9 mouse cellular contexts compared by ENCODE assay signal in genomic region chr1:84709406-84709805, GRCm38 (mm10). TPM values are rescaled to one million over a fixed set of nuclear protein-coding genes. Genes with fewer than 3 reads are reported as not detected.
DNase-seq lines count a peak whose midpoint lies in the region; ATAC-seq lines count a peak whose summit lies in the region.
"Had no signal": no experiment of that assay in that cellular context is flagged by ENCODE, and none has a peak within 500 bp of the region (broad histone marks: within the 10 kb centered on the region; RNA-seq: fewer than 3 reads in every experiment).

No protein-coding gene starts in this region.

- H3K9me3 ChIP-seq in hindbrain, embryonic 12.5 days (replicated peaks): no peaks in the 10 kb centered on the region
- H3K9me3 ChIP-seq in neural tube, embryonic 15.5 days (replicated peaks): no peaks in the 10 kb centered on the region

- peak overlapping the region; percentile 54 for H3K4me2 ChIP-seq in hindbrain, embryonic 12.5 days (replicated peaks)
- peak overlapping the region; percentile 67 for H3K4me2 ChIP-seq in neural tube, embryonic 15.5 days

- H3K4me1 ChIP-seq in hindbrain, embryonic 12.5 days: no peaks in the 10 kb centered on the region
- H3K4me1 ChIP-seq in neural tube, embryonic 15.5 days: peaks cover 16% of the 10 kb centered on the region

- DNase-seq in left cerebral cortex, postnatal 4 days: peak; percentile 32
- DNase-seq in left cerebral cortex, adult 18-20 months (ENCODE audit: low spot score in 2 of 2): no peak
- peak; percentile 44 to 63 for DNase-seq in cerebellum, postnatal 25 days
- no peak for DNase-seq in B cell, adult 2 months
- no peak for DNase-seq in adrenal gland, postnatal 14 days

- H3K4me3 ChIP-seq in hindbrain, embryonic 12.5 days: peak overlapping the region; percentile 30
- H3K4me3 ChIP-seq in neural tube, embryonic 15.5 days (replicated peaks): peak overlapping the region; percentile 38

- WGBS in hindbrain, embryonic 12.5 days: 45% methylated on average over 5 of the region's 5 CpGs
- 30% methylated on average over 5 of the region's 5 CpGs for WGBS in neural tube, embryonic 15.5 days

- peak overlapping the region; percentile 69; the same call in 1 of the 2 replicates for H3K27ac ChIP-seq in hindbrain, embryonic 12.5 days
- H3K27ac ChIP-seq in neural tube, embryonic 15.5 days (replicated peaks): peak overlapping the region; percentile 86

- no peaks in the 10 kb centered on the region for H3K36me3 ChIP-seq in hindbrain, embryonic 12.5 days
- H3K36me3 ChIP-seq in neural tube, embryonic 15.5 days: no peaks in the 10 kb centered on the region

- no peaks in the 10 kb centered on the region for H3K27me3 ChIP-seq in hindbrain, embryonic 12.5 days
- H3K27me3 ChIP-seq in neural tube, embryonic 15.5 days (replicated peaks): no peaks in the 10 kb centered on the region

- intact Hi-C loops in left cerebral cortex, postnatal 4 days (cut with DNase I): no loop called here

- ATAC-seq in hindbrain, embryonic 12.5 days (ENCODE audit: low FRiP score): peak; percentile 58; the same call in 1 of the 2 replicates
- peak; percentile 74 for ATAC-seq in neural tube, embryonic 15.5 days (ENCODE audit: low FRiP score)
- no peak for ATAC-seq in monocyte, adult 5-6 weeks (replicated peaks; ENCODE audit: insufficient number of reproducible peaks, low FRiP score, low TSS enrichment, poor library complexity, severe bottlenecking)

- no peak overlapping the region for H3K9ac ChIP-seq in hindbrain, embryonic 12.5 days
- H3K9ac ChIP-seq in neural tube, embryonic 15.5 days (replicated peaks): peak overlapping the region; percentile 26; the same call in 1 of the 2 replicates

RNA-seq across cellular contexts. Expression of gene Dner, which starts 13.4 kb away (rescaled TPM):
- 100 to 1,000 TPM; 280 to 333 TPM for total RNA-seq in left cerebral cortex, postnatal 4 days (2021)
- total RNA-seq in left cerebral cortex, adult 18-20 months (2021): 100 to 1,000 TPM; 140 to 143 TPM
- 130 and 146 TPM in 2 replicates for polyA plus RNA-seq in hindbrain, embryonic 12.5 days (2016; fragmentation: Nextera tagmentation; extraction: Ambion mirVana)
- polyA plus RNA-seq in neural tube, embryonic 15.5 days (2015; fragmentation: Nextera tagmentation; extraction: Ambion mirVana): 285 and 344 TPM in 2 replicates
- total RNA-seq in monocyte, adult 5-6 weeks (2017): 0.29 TPM in 1 of 3 replicates, not detected in the others
- total RNA-seq in adrenal gland, postnatal 14 days (2021): 2.4 and 3.9 TPM in 2 replicates
- total RNA-seq: MEL had no signal

Comparison
In these comparisons a context has a peak if more than half of its experiments do, and no peak if none do; other contexts are left out.
1. DNase-seq: peak in left cerebral cortex, postnatal 4 days (single experiment) and cerebellum, postnatal 25 days (2 of 2); none in left cerebral cortex, adult 18-20 months (0 of 2), B cell, adult 2 months (0 of 2) and adrenal gland, postnatal 14 days (single experiment).
2. RNA of gene Dner, which starts 13.4 kb away (total RNA-seq): 280 to 333 TPM in left cerebral cortex, postnatal 4 days and 140 to 143 TPM in left cerebral cortex, adult 18-20 months; 2.4 to 3.9 TPM in adrenal gland, postnatal 14 days and 0.29 TPM in monocyte, adult 5-6 weeks; every median in the first group is over 10 times any median in the second.